Mouse (Mus musculus) c-Kit-negative CD71-positive TER-119-positive erythroid progenitor cells, embryonic 14.5 days (primary cell): Measurements from ENCODE around the gene Jmjd6.
A peak's percentile ranks its signal among the peaks of the same experiment; 100 is the strongest.
"Not testable (repeated sequence)": the region's sequence is repeated elsewhere in the genome, so short reads cannot be mapped to it uniquely, and the experiment has no call there.

Source experiments
- DNase-seq: peaks from one replicate; pipeline ENCODE4 v3.0.0-alpha.2; 2013; ENCODE audit warnings: low read depth, low spot score

Gene Jmjd6

GRCm38 (mm10) chr11:116823885-116824284 is 19.4 kb downstream of the Jmjd6 start:
- not testable (repeated sequence) for DNase-seq

DNA sequence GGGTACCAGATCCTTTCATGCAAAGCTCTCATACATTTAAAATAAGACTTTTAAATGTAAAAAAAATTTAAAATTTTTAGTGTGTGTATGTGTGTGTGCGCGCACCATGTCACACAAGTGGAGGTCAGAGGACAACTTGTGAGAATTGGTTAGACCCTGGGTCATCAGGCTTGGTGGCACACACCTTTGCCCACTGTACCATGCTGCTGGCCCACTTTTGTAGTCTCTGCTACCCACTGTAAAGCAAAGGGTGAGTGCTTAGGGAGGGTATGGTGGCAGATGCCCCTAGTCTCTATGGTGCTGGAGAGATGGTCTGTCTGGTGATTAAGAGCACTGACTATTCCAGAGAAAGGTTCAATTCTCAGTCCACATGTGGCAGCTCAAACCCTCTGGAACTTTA is 20.0 kb downstream of the Jmjd6 start:
- DNase-seq: no peak

- no peak for DNase-seq
Observed at GRCm38 (mm10) chr11:116822626-116823025, 20.6 kb downstream of the Jmjd6 start.

- DNase-seq: no peak
Observed at GRCm38 (mm10) chr11:116822215-116822614, 21.0 kb downstream of the Jmjd6 start.

- DNase-seq: no peak
Observed at GRCm38 (mm10) chr11:116821057-116821940, 21.9 kb downstream of the Jmjd6 start.

DNA sequence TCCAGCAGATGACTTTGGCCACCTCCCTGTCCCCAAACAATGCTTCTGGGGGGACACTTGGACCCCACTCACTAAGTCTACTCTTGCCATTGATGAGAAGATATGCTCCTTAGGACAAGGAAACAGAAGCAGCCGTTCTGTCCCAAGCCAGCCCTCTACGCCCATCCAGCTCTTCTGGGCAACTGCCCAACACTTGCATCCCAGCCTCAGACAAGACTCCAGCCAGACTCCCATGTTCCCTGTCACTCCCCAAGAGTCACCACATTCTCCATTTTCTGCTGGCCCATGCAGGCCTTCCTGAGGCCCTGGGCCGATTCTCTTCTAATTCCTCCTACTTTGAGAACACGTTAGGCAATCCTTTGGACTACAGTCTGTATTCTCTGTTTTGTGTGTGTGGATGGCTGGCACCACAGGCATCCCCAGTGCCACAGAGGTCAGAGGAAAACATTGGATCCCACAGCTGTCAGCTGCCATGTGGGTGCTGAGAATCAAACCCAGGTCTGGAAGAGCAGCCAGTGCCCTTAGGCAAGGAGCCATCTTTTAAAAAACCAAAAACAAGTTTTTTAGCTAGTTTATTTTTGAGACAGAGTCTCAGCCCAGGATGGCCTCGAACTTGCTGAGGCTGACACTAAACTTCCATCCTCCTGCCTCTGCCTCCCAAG is 23.2 kb downstream of the Jmjd6 start:
- DNase-seq: no peak

DNA sequence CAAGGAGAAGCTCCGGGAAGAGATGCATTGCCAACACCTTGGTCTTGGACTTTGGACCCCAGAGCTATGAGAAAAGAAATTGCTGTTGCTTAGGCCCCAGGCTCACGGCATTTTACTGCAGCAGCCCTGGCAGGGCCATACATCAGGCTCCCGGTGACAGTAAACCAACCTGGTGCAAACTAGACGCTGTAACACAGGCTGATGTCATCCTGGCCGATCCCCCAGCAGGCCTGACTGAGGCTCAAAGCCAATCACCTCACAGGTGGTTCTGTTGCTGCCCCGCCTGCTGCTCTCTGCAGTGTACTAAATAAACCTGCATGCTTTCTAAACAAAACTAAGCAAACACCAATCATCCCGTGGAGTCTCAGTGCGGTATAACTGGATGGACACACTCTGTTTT is 24.5 kb downstream of the Jmjd6 start:
- no peak for DNase-seq

DNA sequence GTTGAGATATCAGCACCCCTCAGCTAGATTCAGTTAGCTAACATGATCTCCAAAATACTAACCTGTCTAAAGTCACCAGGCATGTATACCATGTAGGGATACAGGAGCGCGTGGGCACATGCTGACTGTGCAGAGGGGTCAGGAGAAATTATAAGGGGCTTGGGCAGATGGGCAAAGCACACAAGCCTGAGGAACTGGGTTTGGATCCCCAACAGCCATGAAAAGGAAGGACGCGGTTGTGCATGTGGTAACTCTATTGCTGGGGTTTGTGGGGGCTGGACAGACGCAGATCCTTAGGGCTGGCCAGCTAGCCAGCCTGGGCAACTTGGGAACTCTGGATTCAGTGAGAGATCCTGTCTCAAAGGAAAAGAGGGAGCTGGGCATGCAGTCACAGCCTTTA is 25.7 kb downstream of the Jmjd6 start:
- no peak for DNase-seq

- no peak for DNase-seq
Observed at GRCm38 (mm10) chr11:116816769-116817168, 26.5 kb downstream of the Jmjd6 start.

DNA sequence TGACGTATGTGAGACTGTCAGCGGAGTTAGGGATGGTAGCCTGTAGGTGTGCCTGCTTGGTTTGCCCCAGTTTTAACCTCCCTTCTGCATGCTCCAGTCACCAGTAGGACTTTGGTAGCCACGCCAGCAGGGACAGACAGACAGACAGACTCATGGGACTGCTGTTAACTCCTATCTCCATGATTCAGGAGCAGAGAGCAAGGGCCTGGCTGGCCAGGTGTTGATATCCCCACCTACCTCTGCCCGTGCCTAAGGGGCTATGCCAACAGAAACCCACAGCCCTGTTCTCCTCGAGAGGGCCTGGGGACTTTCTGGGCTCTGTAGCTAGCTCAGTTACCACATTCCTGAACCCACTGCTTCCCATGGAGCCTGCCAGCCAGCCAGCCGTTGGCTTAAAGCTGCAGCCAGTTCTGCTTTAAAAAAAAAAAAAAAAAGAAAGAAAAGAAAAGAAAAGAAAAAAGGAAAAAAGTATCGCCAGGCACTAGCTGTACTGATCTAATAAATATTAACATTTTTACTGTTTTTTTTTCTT is 28.3 kb downstream of the Jmjd6 start:
- no peak for DNase-seq

DNA sequence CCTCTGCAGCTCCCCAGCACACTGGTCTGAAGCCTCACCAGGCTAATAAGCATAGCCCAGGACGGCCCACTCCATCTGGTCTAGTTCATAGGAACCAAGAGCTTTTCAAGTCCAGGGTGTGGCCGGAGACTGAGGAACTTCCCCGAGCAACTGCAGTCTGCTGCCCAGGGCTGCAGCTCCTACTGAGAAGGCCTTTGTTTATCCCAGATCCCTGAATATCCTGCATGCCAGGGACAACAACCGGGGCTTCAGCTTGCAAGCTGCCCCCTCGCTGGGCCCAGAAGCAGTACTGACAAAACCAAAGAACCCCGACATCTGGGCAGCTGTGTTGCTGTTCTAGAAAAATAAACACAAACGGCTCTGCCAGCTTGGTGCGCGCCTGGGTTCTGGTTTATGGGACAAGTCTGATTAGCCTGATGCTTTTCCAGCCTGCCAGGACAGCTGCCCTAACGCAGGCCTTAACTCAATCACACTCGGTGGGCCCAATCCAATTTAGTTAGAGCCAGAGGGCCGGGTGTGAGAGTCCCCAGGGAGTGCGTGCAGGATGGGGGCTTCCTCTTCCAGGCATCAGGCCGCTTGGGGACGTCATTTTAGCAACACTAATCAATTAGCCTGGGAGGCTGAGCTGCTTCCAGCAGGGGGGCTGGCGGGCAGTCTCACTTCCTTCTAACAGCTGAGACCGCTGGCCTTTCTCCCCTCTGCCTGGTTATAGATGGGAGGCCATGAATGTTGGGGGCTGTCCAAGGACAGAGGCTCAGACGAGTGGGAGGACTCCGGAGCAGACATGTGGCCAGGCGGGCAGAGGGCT is 29.0 kb downstream of the Jmjd6 start:
- no peak for DNase-seq

DNA sequence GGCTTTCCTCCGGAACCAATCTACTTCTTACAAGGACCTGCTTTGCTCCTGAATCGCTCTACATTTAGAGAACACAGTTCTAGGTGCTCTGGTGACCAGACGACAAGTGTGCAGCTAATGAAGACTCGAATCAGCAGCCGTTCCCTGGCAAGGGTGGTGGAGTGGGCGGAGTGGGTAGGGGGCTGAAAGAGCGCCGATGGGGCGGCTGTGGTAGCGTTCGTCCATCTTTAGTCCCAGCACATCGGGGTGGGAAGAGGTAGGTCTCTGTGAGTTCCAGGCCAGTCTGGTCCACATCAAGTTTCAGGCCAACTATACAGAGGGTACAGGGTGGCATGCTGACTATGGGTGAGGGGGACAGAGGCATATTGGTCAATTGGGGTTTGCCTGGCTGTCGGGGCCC is 29.6 kb downstream of the Jmjd6 start:
- no peak for DNase-seq

DNA sequence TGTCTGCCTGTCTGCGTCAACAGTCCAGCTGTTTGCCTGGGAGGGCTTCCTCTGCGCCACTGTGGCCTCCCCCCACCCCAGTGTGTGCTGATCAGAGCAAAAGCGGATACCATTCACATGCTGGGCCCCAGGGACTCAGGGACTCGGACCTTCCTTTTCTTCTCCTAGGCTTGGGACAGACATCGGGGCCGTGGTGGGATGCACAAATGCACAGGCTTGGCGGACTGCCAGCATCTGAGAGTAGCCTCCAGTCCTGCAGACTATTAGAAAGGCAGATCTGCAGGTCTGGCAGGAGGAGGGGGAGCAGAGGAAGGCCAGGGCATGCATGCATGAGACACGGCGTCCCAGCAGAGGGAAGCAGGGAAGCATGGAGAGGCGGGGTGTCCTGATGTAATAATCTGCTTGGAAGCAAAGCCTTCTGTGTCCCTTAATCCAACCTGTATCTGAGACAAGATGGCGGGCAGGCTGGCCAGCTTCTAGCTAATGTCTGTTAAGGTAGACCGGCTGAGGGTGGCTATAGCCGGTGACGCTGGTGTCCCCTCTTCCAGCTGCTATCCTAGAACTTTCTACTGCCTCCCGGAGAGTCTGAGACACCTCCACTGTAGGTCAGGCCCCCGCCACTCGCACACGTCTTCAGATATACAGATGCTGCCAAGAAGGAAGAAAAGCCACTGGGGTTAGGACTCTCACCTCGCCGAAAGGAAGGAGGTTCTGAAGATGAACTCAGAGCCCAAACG is 30.3 kb downstream of the Jmjd6 start:
- DNase-seq: no peak

DNA sequence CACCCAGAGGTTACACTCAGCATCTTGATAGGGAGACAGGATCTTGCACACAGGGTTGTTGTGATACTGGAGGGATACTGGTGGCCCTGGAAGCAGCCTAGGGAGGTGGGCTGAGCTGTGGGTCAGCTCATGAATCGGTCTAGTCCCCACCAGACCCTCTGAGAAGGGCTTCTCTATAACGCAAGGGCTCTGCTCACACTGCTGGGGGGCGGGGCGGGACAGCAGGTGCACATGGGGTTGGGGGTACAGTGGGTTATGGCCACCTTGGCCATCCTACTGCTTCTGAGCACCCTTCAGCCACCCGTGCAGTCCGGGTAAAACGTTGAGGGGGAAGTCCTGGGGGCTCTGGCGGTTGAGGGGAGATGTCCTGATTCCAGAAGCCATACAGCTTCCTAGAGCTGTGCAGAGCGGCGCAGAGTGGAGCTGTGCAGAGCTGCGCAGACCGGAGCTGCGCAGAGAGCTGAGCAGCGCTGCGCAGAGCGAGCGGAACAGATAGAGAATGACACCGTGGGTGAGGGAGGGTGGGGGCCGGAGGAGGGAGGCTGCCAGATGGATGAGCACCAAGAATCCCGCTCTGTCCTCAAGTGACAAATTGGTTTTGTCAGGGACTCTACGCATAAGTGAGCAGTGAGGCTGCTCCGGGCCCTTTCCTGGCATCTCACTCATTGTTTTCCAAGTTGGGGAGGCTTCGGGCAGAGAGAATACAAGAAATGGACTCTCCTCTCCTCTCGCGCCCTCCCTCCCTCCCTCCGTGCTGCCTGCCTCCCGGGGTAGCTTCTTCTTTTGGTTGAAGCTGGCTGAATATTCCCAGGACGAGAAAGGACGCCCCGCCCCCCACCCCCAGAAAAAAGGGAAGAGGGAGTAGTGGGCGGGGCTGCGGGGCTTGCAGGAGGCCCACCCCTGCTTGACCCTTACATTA is 32.0 kb downstream of the Jmjd6 start:
- no peak for DNase-seq

DNA sequence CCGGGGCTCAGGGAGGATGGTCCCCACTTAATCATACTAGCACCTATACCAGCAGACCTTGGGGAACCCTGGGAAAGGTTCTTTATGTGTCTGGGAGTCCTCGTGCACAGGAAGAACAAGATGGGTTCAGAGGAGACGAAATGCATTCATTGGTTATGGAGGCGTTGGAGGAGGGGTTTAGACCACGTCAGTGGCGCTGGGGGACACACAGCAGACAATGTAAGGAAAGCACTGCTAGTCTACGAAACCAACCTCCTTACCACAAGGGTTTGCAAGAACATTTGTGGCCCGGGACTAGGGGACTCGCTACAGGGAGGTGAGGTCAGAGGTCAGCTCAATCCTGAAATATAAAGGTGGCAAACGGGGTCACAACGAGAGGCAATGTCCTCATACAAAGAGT is 32.7 kb downstream of the Jmjd6 start:
- DNase-seq: no peak

DNA sequence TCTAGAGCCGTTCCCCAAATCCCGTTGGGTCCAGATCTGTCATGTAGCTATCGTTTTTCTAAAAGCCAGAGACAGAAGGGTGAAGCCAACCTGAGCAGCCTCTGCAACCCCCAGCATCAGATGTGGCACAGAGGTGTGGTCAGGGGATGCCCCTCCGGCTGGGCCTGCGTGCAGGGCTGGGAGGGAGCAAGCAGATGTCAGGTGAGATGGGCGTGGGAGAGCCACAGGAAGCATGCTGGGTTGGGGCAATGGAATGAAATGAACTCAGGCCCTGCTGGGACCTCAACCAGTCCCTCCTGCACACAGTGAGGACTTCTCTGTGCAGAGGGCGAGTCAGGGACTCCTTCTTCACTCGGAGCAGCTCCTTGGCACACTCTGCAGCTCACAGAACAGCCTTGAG is 33.7 kb downstream of the Jmjd6 start:
- no peak for DNase-seq

DNA sequence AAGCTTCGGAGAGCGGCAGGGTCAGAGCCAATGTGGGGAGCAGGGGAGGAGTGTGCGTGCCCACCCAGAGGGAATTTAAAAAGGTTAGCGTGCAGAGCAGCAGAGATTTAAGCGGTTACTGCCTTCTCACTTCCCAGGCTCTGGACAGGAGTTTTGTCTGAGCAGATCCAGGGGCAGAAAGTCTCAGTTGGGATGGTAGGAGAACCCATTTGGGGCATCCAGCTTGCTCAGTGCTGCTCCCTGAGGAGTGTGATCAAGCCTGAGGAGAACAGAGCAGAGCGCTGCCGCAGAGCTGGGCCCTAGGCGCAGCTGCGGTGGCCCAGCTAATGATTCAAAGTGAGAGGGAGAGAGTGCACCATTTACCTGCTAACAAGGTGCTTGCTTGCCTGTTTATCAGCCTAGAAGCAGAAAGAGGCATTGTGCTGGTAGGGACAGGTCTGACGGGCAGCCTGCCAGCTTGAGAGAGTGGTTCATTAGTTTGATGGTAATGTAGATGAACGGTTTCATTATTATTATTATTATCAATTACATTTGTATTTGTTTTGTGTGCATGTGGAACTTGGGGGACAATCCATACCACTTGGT is 34.3 kb downstream of the Jmjd6 start:
- no peak for DNase-seq

DNA sequence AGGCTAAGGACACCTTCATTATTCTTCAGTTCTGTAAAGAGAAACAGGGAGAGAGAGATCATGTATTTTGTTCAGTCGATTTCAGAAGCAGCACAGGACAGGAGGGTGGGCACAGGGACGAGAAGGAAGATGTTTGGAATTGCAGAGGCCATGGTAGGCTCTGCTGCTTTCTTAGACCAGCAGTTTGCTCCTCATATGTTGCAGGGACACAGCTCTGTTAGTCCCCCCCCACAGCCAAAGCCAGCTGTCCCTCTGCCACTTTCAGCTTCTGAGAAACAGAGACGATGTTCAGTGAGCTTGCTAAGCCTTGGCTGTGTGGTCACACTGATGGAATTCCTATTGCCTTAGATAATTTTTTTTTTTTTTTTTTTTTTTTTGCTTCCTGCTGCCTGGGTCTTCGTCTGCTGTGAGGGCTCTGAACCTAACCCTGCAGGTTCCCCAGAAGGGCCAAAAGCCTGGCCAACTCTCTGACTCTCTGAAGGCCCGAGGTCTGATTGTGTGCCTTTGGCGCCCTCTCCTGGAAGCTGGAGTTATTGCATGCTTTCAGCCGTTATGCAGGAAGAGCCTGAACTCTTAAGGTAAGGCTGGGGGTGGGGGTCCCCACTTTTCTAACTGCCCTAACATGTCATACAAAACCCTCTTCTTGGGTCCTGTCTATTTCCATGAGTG is 35.2 kb downstream of the Jmjd6 start:
- DNase-seq: peak; percentile 56

DNA sequence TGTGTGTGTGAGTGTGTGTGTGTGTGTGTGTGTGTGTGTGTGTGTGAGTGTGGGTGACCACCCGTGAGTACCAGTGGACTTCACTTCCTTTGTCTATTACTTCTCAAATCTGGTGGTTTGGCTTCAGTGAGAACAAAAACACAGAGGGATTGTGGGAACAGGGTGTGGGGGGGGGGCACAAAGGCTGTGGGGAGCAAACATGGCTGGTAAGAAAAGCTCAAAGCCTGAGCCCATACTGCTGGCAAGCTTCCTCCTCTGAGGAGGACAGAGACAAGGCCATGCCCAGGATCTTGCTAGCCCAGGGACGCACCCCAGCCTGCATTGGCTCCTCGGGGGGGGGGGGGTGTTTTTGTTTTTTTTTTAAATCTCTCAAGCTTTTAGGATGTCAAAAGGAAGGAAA is 35.7 kb downstream of the Jmjd6 start:
- no peak for DNase-seq
